Mouse (Mus musculus) mammary gland, adult 2 months (tissue): ENCODE results near the gene St6galnac6. TPM values are rescaled to one million over a fixed set of nuclear protein-coding genes. Genes with fewer than 3 reads are reported as not detected.

Experiments
- polyA plus RNA-seq: library from polyadenylated mRNA; depleted of rRNA; stranded (reverse); fragments of >200 nt; gene quantifications from 2 replicates; pipeline ENCODE4 v1.2.3, GENCODE M21; 2012; ENCODE audit warnings: low replicate concordance; rRNA removed

Gene St6galnac6
- polyA plus RNA-seq: 69.1 and 77.3 TPM in 2 replicates

DNA sequence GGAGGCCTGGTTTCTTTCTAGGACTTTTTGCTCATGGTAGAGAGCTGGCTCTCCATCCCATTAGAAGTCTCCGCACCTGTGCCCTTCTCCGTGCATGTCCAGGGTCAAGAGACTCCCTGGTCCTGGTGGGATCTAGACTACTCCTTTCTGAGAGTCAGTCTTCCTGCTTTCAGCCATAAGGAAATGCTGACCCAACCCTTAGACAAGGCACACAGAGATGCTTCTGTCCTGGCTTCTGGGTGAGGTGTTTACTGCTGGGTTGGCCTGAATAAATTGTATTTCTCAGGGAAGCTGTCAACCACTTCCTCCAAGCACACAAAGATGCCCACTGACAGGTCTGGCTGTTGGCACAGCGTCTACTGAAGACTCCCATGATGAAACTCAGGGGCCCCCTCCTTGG lies at the start of gene St6galnac6:
St6galnac6 (plus strand) TSS at position 301 of the 400 bp plus-strand sequence.

DNA sequence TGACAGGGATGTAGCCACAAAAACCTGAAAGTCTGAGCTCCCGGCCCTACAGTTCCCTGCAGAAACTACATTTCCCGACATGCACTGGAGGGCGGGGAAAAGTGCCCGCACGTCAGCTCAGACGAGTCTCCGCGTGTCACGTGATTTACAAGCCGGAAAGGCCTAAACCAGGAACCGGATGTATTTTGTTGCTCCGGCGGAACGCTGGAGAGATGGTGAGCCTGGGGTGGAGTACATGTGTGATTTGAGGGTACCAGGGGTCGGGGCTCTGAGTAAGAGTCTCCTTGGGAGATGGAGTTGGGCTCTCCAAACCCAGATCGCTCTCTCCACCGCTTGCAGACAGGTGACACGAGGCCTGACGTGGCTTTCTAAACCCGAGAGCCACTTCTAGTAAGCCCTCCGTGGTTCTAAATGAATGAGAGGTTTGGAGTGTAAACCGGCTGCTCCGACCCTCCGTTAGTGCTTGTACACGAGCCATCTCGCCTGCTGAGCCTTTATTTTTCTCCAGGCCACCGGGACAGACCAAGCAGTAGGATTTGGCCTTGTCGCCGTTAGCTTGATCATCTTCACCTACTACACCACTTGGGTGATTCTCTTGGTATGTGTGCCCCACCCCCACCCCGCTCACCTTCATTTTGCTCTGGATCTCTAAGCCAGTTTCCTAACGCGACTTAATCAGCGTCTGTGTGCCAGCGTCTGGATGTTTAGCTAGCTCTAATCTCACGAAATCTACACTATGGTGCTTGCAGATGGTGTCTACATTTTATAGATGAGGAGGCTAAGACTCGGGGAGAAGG lies 28.6 kb upstream of the St6galnac6 start, which contains the start of gene Dpm2:
Dpm2 (plus strand) TSS at position 161 of the 797 bp plus-strand sequence.

DNA sequence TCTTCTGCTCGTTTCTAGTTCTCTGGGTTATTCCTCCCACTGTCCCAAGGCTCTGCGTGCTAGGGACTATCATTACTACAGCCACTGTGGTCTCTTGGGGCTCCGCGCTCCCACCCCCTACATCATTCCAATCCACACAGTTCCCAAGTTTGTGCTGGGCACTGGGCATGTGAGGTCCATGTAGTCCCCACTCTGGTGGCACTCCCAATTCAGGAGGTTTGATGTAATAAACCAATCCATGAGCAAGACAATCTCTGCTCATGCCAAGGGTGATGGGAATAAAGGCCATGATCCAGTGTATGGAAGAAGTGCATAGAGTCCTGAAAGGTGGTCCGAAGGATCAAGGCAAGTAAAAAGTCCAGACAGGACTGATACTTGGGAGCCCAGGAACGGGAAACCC lies 25.0 kb upstream of the St6galnac6 start, which contains the start of gene Pip5kl1:
Pip5kl1 (plus strand) TSS at position 301 of the 400 bp plus-strand sequence.

DNA sequence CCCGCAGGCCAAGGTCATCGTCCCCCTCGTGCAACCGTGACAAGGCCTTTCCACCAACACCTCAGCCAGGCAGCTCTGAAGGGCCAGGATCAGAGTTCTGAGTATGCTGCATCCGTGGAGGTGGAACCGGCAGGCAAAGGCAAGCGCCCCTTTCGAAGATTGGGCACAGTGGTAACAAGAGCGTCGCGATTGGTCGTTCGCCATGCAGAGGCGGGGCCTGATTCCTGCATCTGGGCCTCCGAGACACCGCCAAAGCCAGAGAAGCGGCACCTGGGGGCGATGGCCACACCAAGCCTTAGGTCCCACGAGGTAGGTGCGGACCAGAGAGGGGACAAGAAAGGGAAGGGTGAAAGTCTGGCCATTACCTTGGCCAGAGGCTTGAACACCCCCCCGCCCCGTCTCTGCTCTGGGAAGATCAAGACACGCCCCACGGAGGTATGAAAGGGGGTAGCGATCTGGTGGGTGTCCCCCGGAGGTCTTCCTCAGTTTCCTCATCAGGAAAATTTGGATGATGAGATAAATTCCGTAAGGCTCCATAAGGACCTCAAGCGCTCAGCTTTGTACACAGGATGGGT lies 23.8 kb upstream of the St6galnac6 start, which contains the start of gene 9430097D07Rik:
9430097D07Rik (minus strand) TSS at position 99 of the 575 bp plus-strand sequence.

DNA sequence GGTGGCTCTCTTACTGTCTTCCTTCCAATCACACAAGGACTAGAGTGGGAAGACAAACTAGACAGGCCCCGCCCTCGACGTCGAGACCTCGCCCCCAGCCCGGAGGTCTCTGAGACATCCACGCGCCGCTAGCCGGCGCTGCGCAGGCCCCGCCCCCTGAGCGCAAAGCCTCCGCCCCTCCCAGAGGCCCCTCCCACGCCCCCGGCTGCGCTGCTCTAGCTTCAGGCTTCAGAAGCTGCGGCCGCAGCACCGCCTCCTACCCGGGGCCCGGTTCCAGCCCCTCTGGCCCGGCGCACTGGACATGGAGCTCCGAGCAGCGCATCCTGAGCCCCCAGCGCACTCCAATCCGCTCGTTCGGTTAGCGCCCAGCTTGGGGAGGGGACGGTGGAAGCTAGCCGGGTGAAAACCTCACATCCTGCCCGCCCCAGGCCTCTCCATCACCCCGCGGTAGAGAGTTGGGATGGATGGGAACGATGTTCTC lies 12.6 kb upstream of the St6galnac6 start, which contains the start of gene St6galnac4:
St6galnac4 (plus strand) TSS at position 225 of the 481 bp plus-strand sequence.

DNA sequence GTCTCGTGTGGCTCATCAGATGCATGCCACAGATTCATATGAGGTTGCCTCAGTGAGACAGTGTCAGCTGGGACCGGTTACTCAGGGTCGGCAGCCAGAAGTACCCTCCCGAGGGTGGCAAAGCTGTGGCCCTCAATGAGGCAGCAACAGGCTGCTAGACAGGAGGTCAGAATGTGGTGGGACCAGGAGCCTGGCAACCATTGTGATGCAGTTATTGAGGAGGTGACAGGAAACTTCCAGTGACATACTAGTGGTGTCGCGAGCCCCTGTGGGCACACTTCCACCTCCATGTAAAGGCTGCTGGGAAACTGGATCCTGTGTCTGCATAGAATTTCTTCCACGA lies 22.0 kb downstream of the St6galnac6 start, which contains the start of gene Ak1:
Ak1 (plus strand) TSS at position 242 of the 343 bp plus-strand sequence.

DNA sequence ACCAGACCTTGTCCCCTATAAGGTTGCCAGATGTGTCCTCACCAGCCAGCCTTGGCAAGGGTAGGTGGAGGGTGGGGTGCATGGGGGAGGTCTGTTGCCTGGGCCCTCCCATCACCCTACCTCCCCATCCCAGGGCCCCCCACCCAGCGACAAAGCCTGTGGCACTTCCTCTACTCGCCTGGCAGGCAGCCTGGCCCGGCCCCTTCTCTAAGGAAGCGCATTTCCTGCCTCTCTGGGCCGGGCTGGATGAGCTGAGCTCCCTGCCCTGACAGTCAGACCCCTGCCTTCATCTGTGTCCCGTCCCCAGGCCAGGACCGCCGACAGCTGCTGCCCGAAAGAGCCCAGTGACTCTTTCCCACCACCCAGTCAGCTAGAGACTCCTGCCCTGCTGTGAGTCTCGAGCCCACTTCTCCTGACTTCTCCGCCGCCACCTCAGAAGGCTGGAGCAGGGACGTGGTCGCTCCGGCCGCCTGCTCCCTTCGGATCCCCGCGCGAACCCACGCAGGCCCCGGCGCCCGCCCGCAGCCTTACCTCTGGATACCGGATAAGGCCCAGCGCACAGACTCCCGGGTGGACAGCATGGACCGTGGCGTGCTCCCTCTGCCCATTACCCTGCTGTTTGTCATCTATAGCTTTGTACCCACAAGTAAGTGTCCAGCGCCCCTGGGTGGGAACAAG lies 47.0 kb downstream of the St6galnac6 start, which contains the start of gene Eng:
Eng (plus strand) TSS at position 217 of the 678 bp plus-strand sequence.

Other genes with a start within 250 kb of the St6galnac6 start
- gene Ciz1, start 247.4 kb upstream of the St6galnac6 start, polyA plus RNA-seq: 264 and 330 TPM in 2 replicates
- gene Dnm1, start 246.4 kb upstream of the St6galnac6 start, polyA plus RNA-seq: 120 and 279 TPM in 2 replicates
- 333 and 396 TPM in 2 replicates for gene 1110008P14Rik, start 217.8 kb upstream of the St6galnac6 start, polyA plus RNA-seq
- gene Lcn2, start 211.5 kb upstream of the St6galnac6 start, polyA plus RNA-seq: 199 and 205 TPM in 2 replicates
- 34.1 and 62.0 TPM in 2 replicates for gene Ptges2, start 203.8 kb upstream of the St6galnac6 start, polyA plus RNA-seq
- 6.2 and 7.5 TPM in 2 replicates for gene Naif1, start 149.3 kb upstream of the St6galnac6 start, polyA plus RNA-seq
- gene Slc25a25, start 148.3 kb upstream of the St6galnac6 start, polyA plus RNA-seq: 24.3 and 27.5 TPM in 2 replicates
- 32.3 and 66.9 TPM in 2 replicates for gene Fam102a, start 64.4 kb upstream of the St6galnac6 start, polyA plus RNA-seq
- gene Dpm2, start 28.9 kb upstream of the St6galnac6 start, polyA plus RNA-seq: 127 and 170 TPM in 2 replicates
- gene Pip5kl1, start 24.9 kb upstream of the St6galnac6 start, polyA plus RNA-seq: 0.20 TPM in 1 of 2 replicates, not detected in the other
- gene 9430097D07Rik, start 24.0 kb upstream of the St6galnac6 start, polyA plus RNA-seq: not detected in 2 replicates
- gene St6galnac4, start 12.6 kb upstream of the St6galnac6 start, polyA plus RNA-seq: 28.7 and 39.7 TPM in 2 replicates
- 13.3 and 257 TPM in 2 replicates for gene Ak1, start 22.0 kb downstream of the St6galnac6 start, polyA plus RNA-seq
- gene Eng, start 46.9 kb downstream of the St6galnac6 start, polyA plus RNA-seq: 204 and 247 TPM in 2 replicates
- gene Fpgs, start 104.4 kb downstream of the St6galnac6 start, polyA plus RNA-seq: 58.6 and 75.4 TPM in 2 replicates
- 122 and 141 TPM in 2 replicates for gene Cdk9, start 113.4 kb downstream of the St6galnac6 start, polyA plus RNA-seq
- gene Sh2d3c, start 121.3 kb downstream of the St6galnac6 start, polyA plus RNA-seq: 70.1 and 122 TPM in 2 replicates
- not detected in 2 replicates for gene 6330409D20Rik, start 141.3 kb downstream of the St6galnac6 start, polyA plus RNA-seq
- 65.6 and 109 TPM in 2 replicates for gene Tor2a, start 157.5 kb downstream of the St6galnac6 start, polyA plus RNA-seq
- gene Ttc16, start 175.9 kb downstream of the St6galnac6 start, polyA plus RNA-seq: 0.42 and 0.70 TPM in 2 replicates
- gene Ptrh1, start 176.1 kb downstream of the St6galnac6 start, polyA plus RNA-seq: 7.6 and 8.0 TPM in 2 replicates
- not detected in 2 replicates for gene Cfap157, start 184.7 kb downstream of the St6galnac6 start, polyA plus RNA-seq
- gene Stxbp1, start 247.5 kb downstream of the St6galnac6 start, polyA plus RNA-seq: 10.2 and 13.6 TPM in 2 replicates